9 mouse cellular contexts compared by ENCODE assay signal in genomic region chr11:88454867-88455806, GRCm38 (mm10).
DNase-seq lines count a peak whose midpoint lies in the region; ATAC-seq and TF ChIP-seq lines count a peak whose summit lies in the region.
"Had no signal": no experiment of that assay in that cellular context is flagged by ENCODE, and none has a peak within 500 bp of the region (broad histone marks: within the 10 kb centered on the region; RNA-seq: fewer than 3 reads in every experiment).

No protein-coding gene starts in this region.

- no peaks in the 10 kb centered on the region for H3K9me3 ChIP-seq in kidney, embryonic 15.5 days (replicated peaks)
- H3K9me3 ChIP-seq in hindbrain, embryonic 14.5 days (ENCODE audit: control insufficient read depth, low read length) = no peaks in the 10 kb centered on the region
- no peaks in the 10 kb centered on the region for H3K9me3 ChIP-seq in midbrain, embryonic 15.5 days

- no peaks in the 10 kb centered on the region for H3K27me3 ChIP-seq in kidney, embryonic 15.5 days
- H3K27me3 ChIP-seq in hindbrain, embryonic 14.5 days (ENCODE audit: control insufficient read depth, insufficient read depth, low read length) = no peaks in the 10 kb centered on the region
- H3K27me3 ChIP-seq in midbrain, embryonic 15.5 days (replicated peaks) = no peaks in the 10 kb centered on the region

- ATAC-seq in kidney, embryonic 15.5 days (replicated peaks; ENCODE audit: low FRiP score) = no peak
- 0 out of 2 replicates have a peak, but pooled peaks have one; percentile 61 for ATAC-seq in hindbrain, embryonic 14.5 days (ENCODE audit: low FRiP score)
- peak; percentile 50 for ATAC-seq in midbrain, embryonic 15.5 days (replicated peaks)

- no peak for DNase-seq in kidney, postnatal 14 days
- peak; percentile 92 for DNase-seq in brain, embryonic 14.5 days (ENCODE audit: low read depth)
- peak; percentile 71 for DNase-seq in hindbrain, embryonic 14.5 days (ENCODE audit: low spot score)
- DNase-seq in spleen, postnatal 4 days (ENCODE audit: low spot score in 2 of 2) = no peak
- no peak for DNase-seq in layer of hippocampus, postnatal 25 days (ENCODE audit: extremely low spot score in 1 of 2, low spot score in 1 of 2)
- no peak for DNase-seq in right cerebral cortex, postnatal 36 days (ENCODE audit: low spot score in 2 of 2)
- DNase-seq: gastrocnemius, adult 2 months had no signal

- peak overlapping the region; percentile 56 for H3K27ac ChIP-seq in kidney, embryonic 15.5 days
- H3K27ac ChIP-seq in hindbrain, embryonic 14.5 days = peak overlapping the region; percentile 68
- H3K27ac ChIP-seq in midbrain, embryonic 15.5 days = peak overlapping the region; percentile 48
- H3K27ac ChIP-seq: gastrocnemius, adult 2 months had no signal

- H3K9ac ChIP-seq in kidney, embryonic 15.5 days = no peak overlapping the region
- no peak overlapping the region for H3K9ac ChIP-seq in hindbrain, embryonic 14.5 days
- no peak overlapping the region for H3K9ac ChIP-seq in midbrain, embryonic 15.5 days

- no peak for TF ChIP-seq POLR2A in brain, embryonic 14.5 days (IDR thresholded peaks at IDR 0.05; ENCODE audit: borderline replicate concordance, extremely low read depth, insufficient read depth, insufficient read length, poor library complexity, severe bottlenecking)

- H3K4me2 ChIP-seq in kidney, embryonic 15.5 days = no peak overlapping the region
- H3K4me2 ChIP-seq in hindbrain, embryonic 14.5 days (replicated peaks) = 0 out of 2 replicates have a peak overlapping the region, but pooled peaks have one; percentile 7
- 0 out of 2 replicates have a peak overlapping the region, but pooled peaks have one; percentile 1 for H3K4me2 ChIP-seq in midbrain, embryonic 15.5 days

- no peaks in the 10 kb centered on the region for H3K36me3 ChIP-seq in kidney, embryonic 15.5 days
- no peaks in the 10 kb centered on the region; the same call in 1 of the 2 replicates for H3K36me3 ChIP-seq in hindbrain, embryonic 14.5 days (replicated peaks; ENCODE audit: control insufficient read depth, insufficient read depth)
- H3K36me3 ChIP-seq in midbrain, embryonic 15.5 days (replicated peaks) = no peaks in the 10 kb centered on the region

- peaks cover 71% of the 10 kb centered on the region for H3K4me1 ChIP-seq in kidney, embryonic 15.5 days
- H3K4me1 ChIP-seq in hindbrain, embryonic 14.5 days (replicated peaks; ENCODE audit: control insufficient read depth, insufficient read depth, low read length) = peaks cover 62% of the 10 kb centered on the region
- H3K4me1 ChIP-seq in midbrain, embryonic 15.5 days = peaks cover 48% of the 10 kb centered on the region

- H3K4me3 ChIP-seq in kidney, embryonic 15.5 days (replicated peaks) = no peak overlapping the region
- no peak overlapping the region for H3K4me3 ChIP-seq in hindbrain, embryonic 14.5 days (replicated peaks; ENCODE audit: low read length)
- H3K4me3 ChIP-seq in midbrain, embryonic 15.5 days = no peak overlapping the region
- H3K4me3 ChIP-seq: gastrocnemius, adult 2 months had no signal

- 54% methylated on average over 19 of the region's 19 CpGs for WGBS in kidney, embryonic 15.5 days
- WGBS in hindbrain, embryonic 14.5 days = 41% methylated on average over 19 of the region's 19 CpGs
- 18% methylated on average over 19 of the region's 19 CpGs for WGBS in midbrain, embryonic 15.5 days

- TF ChIP-seq CTCF in brain, embryonic 14.5 days (IDR thresholded peaks at IDR 0.05; ENCODE audit: borderline replicate concordance, extremely low read depth, insufficient read depth, insufficient read length) = no peak

Comparison
In these comparisons a context has a peak if more than half of its experiments do, and no peak if none do; other contexts are left out.
1. DNase-seq: peak in brain, embryonic 14.5 days (single experiment) and hindbrain, embryonic 14.5 days (single experiment); none in kidney, postnatal 14 days (single experiment), spleen, postnatal 4 days (0 of 2), layer of hippocampus, postnatal 25 days (0 of 2) and right cerebral cortex, postnatal 36 days (0 of 2).
2. Peak in every context shown above with its lines, with median percentiles within 50 percentile points of each other: H3K27ac ChIP-seq.